Mouse (Mus musculus) lung, adult 2 months (tissue): ENCODE data around the gene Rpap3.

Source experiments
- CTCF ChIP-seq: fragments of 200-500 bp; IDR thresholded peaks from 2 replicates; pipeline ENCODE4 v1.5.1; 2011; ENCODE audit warnings: mild to moderate bottlenecking, low read length, control low read depth; ENCODE audit not compliant: insufficient read depth
- POLR2A ChIP-seq: fragments of 200-500 bp; IDR thresholded peaks from 2 replicates; pipeline ENCODE4 v1.6.1; 2011; ENCODE audit warnings: low read depth, mild to moderate bottlenecking, control low read depth, low read length, borderline replicate concordance; ENCODE audit errors: extremely low read depth

DNA sequence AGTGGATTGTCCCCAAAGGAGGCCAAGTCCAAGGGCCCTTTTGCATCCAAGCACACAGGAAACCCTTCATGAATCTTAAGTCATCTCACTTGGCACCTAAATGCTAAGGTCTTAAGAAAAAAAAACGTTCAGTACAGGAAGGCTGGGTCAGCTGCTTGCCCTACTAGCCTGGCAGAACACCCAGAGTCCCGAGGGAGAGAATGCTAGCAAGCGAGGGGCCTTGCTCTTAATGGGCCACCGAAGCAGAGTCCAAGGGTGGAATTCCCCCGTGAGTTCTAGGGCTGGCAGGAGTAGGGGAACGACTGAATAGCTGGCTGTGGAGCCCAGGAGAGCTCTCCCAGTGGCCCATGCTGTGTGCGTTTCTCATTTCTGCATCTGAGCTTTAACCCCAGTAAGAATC lies 23.2 kb upstream of the Rpap3 start:
- no peak for TF ChIP-seq CTCF
- TF ChIP-seq POLR2A: no peak
